Mouse (Mus musculus) hindbrain, embryonic 14.5 days (tissue): ENCODE data around the gene Slc46a1. TPM values are rescaled to one million over a fixed set of nuclear protein-coding genes. Genes with fewer than 3 reads are reported as not detected.
A peak's percentile ranks its signal among the peaks of the same experiment; 100 is the strongest.

Source experiments
- ATAC-seq: fragments of 200-750 bp; cut with Nextera tagmentation; 2 replicates; pipeline ENCODE4 v1.8.0; 2017; ENCODE audit warnings: moderate number of reproducible peaks, mild to moderate bottlenecking, moderate TSS enrichment, moderate library complexity; ENCODE audit not compliant: low FRiP score
- DNase-seq: peaks from one replicate; pipeline ENCODE4 v3.0.0-alpha.2; 2015; ENCODE audit warnings: low spot score
- H3K27ac ChIP-seq: fragments of 300-500 bp; sonication (generic); 2 replicates; pipeline ENCODE4 v1.5.1; 2014; ENCODE audit warnings: mild to moderate bottlenecking, moderate library complexity
- H3K27me3 ChIP-seq: fragments of 300-500 bp; sonication (generic); 2 replicates; pipeline ENCODE4 v1.6.1; 2014; ENCODE audit warnings: mild to moderate bottlenecking, low read length, mixed read lengths; ENCODE audit not compliant: control insufficient read depth, insufficient read depth
- H3K36me3 ChIP-seq: fragments of 300-500 bp; sonication (generic); replicated peaks from 2 replicates; pipeline ENCODE4 v1.6.1; 2014; ENCODE audit not compliant: control insufficient read depth, insufficient read depth
- H3K4me1 ChIP-seq: fragments of 300-500 bp; sonication (generic); replicated peaks from 2 replicates; pipeline ENCODE4 v1.6.1; 2014; ENCODE audit warnings: antibody characterized with exemption, low read length, mixed read lengths; ENCODE audit not compliant: control insufficient read depth, insufficient read depth
- H3K4me2 ChIP-seq: fragments of 300-500 bp; sonication (generic); replicated peaks from 2 replicates; pipeline ENCODE4 v1.6.1; 2014; ENCODE audit warnings: mild to moderate bottlenecking, moderate library complexity
- H3K4me3 ChIP-seq: fragments of 300-500 bp; sonication (generic); replicated peaks from 2 replicates; pipeline ENCODE4 v1.5.1; 2014; ENCODE audit warnings: mild to moderate bottlenecking, low read length
- H3K9ac ChIP-seq: fragments of 300-500 bp; sonication (generic); 2 replicates; pipeline ENCODE4 v1.6.1; 2014
- H3K9me3 ChIP-seq: fragments of 300-500 bp; sonication (generic); 2 replicates; pipeline ENCODE4 v1.6.1; 2016; ENCODE audit warnings: low read length; ENCODE audit not compliant: control insufficient read depth
- WGBS: fragments of 180-500 bp; shearing (Covaris S2); extraction: QIAGEN DNeasy Blood & Tissue Kit; methylation state at CpG from one replicate; pipeline ENCODE4 v1.1.7; 2014; 5-methylcytosine and 5-hydroxymethylcytosine counted together
- polyA plus RNA-seq: library from polyadenylated mRNA; unstranded; fragments of >200 nt; fragmentation: Nextera tagmentation; extraction: Ambion mirVana; gene quantifications from 2 replicates; pipeline ENCODE4 v1.2.1, GENCODE M21; 2014

Slc46a1 gene
- polyA plus RNA-seq, 1 experiment from 2014 or later: 25.2 TPM

GRCm38 (mm10) chr11:78450337-78450736, 15.2 kb upstream of the Slc46a1 start:
- ATAC-seq (no peak), DNase-seq (no peak)
- Histone ChIP-seq H3K27ac (no peak overlapping the region), H3K4me2 (no peak overlapping the region), H3K36me3 (no peaks in the 10 kb centered on the region), H3K9me3 (no peaks in the 10 kb centered on the region), H3K4me1 (no peaks in the 10 kb centered on the region), H3K27me3 (no peaks in the 10 kb centered on the region), H3K9ac (no peak overlapping the region), H3K4me3 (no peak overlapping the region)
- 62% methylated on average over 2 of the region's 2 CpGs for WGBS

- Histone ChIP-seq H3K36me3 (no peaks in the 10 kb centered on the region), H3K4me2 (no peak overlapping the region), H3K4me1 (no peaks in the 10 kb centered on the region), H3K9ac (no peak overlapping the region), H3K4me3 (no peak overlapping the region), H3K9me3 (no peaks in the 10 kb centered on the region), H3K27ac (no peak overlapping the region), H3K27me3 (no peaks in the 10 kb centered on the region)
- DNase-seq (peak; percentile 72), ATAC-seq (no peak)
- WGBS: 10% methylated on average over 4 of the region's 4 CpGs
Observed at GRCm38 (mm10) chr11:78453675-78454074, 11.8 kb upstream of the Slc46a1 start.

GRCm38 (mm10) chr11:78454276-78454675, 11.2 kb upstream of the Slc46a1 start:
- ATAC-seq: no peak

GRCm38 (mm10) chr11:78455308-78455707, 10.2 kb upstream of the Slc46a1 start:
- DNase-seq: peak; percentile 39

More at GRCm38 (mm10) chr11:78454276-78454675, 11.2 kb upstream of the Slc46a1 start:
- no peak for DNase-seq
- Histone ChIP-seq H3K9ac (no peak overlapping the region), H3K4me3 (no peak overlapping the region), H3K36me3 (no peaks in the 10 kb centered on the region), H3K4me2 (no peak overlapping the region), H3K4me1 (no peaks in the 10 kb centered on the region), H3K9me3 (no peaks in the 10 kb centered on the region), H3K27ac (no peak overlapping the region), H3K27me3 (no peaks in the 10 kb centered on the region)
- 74% methylated on average over 7 of the region's 7 CpGs for WGBS

GRCm38 (mm10) chr11:78458740-78459139, 6.8 kb upstream of the Slc46a1 start:
- 84% methylated on average over 17 of the region's 17 CpGs for WGBS
- no peak for DNase-seq
- H3K9ac ChIP-seq: no peak overlapping the region
- H3K27ac ChIP-seq: no peak overlapping the region
- H3K36me3 ChIP-seq: no peaks in the 10 kb centered on the region
- H3K4me3 ChIP-seq: no peak overlapping the region
- H3K4me1 ChIP-seq: no peaks in the 10 kb centered on the region
- no peak overlapping the region for H3K4me2 ChIP-seq
- no peak for ATAC-seq
- H3K27me3 ChIP-seq: no peaks in the 10 kb centered on the region
- no peaks in the 10 kb centered on the region for H3K9me3 ChIP-seq

More at GRCm38 (mm10) chr11:78455308-78455707, 10.2 kb upstream of the Slc46a1 start:
- WGBS: 50% methylated on average over 5 of the region's 5 CpGs
- H3K27ac ChIP-seq: no peak overlapping the region
- no peaks in the 10 kb centered on the region for H3K36me3 ChIP-seq
- no peaks in the 10 kb centered on the region for H3K9me3 ChIP-seq
- no peak overlapping the region for H3K9ac ChIP-seq
- no peak overlapping the region for H3K4me2 ChIP-seq
- no peak for ATAC-seq
- H3K4me3 ChIP-seq: no peak overlapping the region
- H3K27me3 ChIP-seq: no peaks in the 10 kb centered on the region
- no peaks in the 10 kb centered on the region for H3K4me1 ChIP-seq

GRCm38 (mm10) chr11:78461894-78462293, 3.6 kb upstream of the Slc46a1 start:
- Histone ChIP-seq H3K4me3 (no peak overlapping the region), H3K27ac (no peak overlapping the region), H3K9me3 (no peaks in the 10 kb centered on the region), H3K4me1 (peaks cover 12% of the 10 kb centered on the region), H3K9ac (no peak overlapping the region), H3K27me3 (no peaks in the 10 kb centered on the region), H3K4me2 (no peak overlapping the region), H3K36me3 (no peaks in the 10 kb centered on the region)
- DNase-seq (no peak), ATAC-seq (no peak)
- WGBS: 69% methylated on average over 1 of the region's 1 CpGs

GRCm38 (mm10) chr11:78462669-78463068, 2.8 kb upstream of the Slc46a1 start:
- DNase-seq (no peak), ATAC-seq (no peak)
- H3K9me3 ChIP-seq: no peaks in the 10 kb centered on the region
- peaks cover 12% of the 10 kb centered on the region for H3K4me1 ChIP-seq
- no peaks in the 10 kb centered on the region for H3K36me3 ChIP-seq
- H3K9ac ChIP-seq: no peak overlapping the region
- no peak overlapping the region for H3K4me2 ChIP-seq
- no peak overlapping the region for H3K27ac ChIP-seq
- no peaks in the 10 kb centered on the region for H3K27me3 ChIP-seq
- WGBS: 88% methylated on average over 5 of the region's 5 CpGs
- no peak overlapping the region for H3K4me3 ChIP-seq

GRCm38 (mm10) chr11:78463286-78464036, 2.0 kb upstream of the Slc46a1 start:
- no peak for ATAC-seq
- Histone ChIP-seq H3K4me2 (no peak overlapping the region), H3K9me3 (no peaks in the 10 kb centered on the region), H3K9ac (no peak overlapping the region), H3K36me3 (no peaks in the 10 kb centered on the region), H3K27ac (no peak overlapping the region), H3K4me3 (no peak overlapping the region), H3K4me1 (peaks cover 12% of the 10 kb centered on the region), H3K27me3 (no peaks in the 10 kb centered on the region)
- 80% methylated on average over 13 of the region's 13 CpGs for WGBS
- DNase-seq: no peak

GRCm38 (mm10) chr11:78465116-78465515, 381 bp upstream of the Slc46a1 start:
- peaks cover 12% of the 10 kb centered on the region for H3K4me1 ChIP-seq
- peak overlapping the region; percentile 75; the same call in 1 of the 2 replicates for H3K9ac ChIP-seq
- H3K36me3 ChIP-seq: no peaks in the 10 kb centered on the region; the same call in 1 of the 2 replicates
- H3K4me2 ChIP-seq: peak overlapping the region; percentile 71
- ATAC-seq: no peak
- DNase-seq: no peak
- peak overlapping the region; percentile 89; the same call in 1 of the 2 replicates for H3K27ac ChIP-seq
- no peaks in the 10 kb centered on the region for H3K9me3 ChIP-seq
- 28% methylated on average over 9 of the region's 9 CpGs for WGBS
- H3K27me3 ChIP-seq: no peaks in the 10 kb centered on the region
- H3K4me3 ChIP-seq: peak overlapping the region; percentile 57
